Mouse (Mus musculus) midbrain, embryonic 11.5 days (tissue): ENCODE results near the gene Aurkaip1. TPM values are rescaled to one million over a fixed set of nuclear protein-coding genes. Genes with fewer than 3 reads are reported as not detected.

Experiments used
- microRNA-seq: library from miRNA; unstranded; fragments of <30 nt; microRNA quantifications from one replicate; pipeline ENCODE4, GENCODE M21; 2017
- polyA plus RNA-seq: library from polyadenylated mRNA; unstranded; fragments of >200 nt; fragmentation: Nextera tagmentation; extraction: Ambion mirVana; gene quantifications from 2 replicates; pipeline ENCODE4 v1.2.1, GENCODE M21; 2014

Gene Aurkaip1
- polyA plus RNA-seq, 1 experiment from 2014 or later: 128 TPM

Small RNA genes within 50 kb of the gene (microRNA-seq; reads per million reads assigned to microRNA genes)
- gene Gm27743: not detected

Other genes with a start within 250 kb of the Aurkaip1 start
- gene Slc35e2, start 229.9 kb upstream of the Aurkaip1 start, polyA plus RNA-seq: 18.0 and 18.1 TPM in 2 replicates
- 72.9 and 83.6 TPM in 2 replicates for gene Cdk11b, start 206.4 kb upstream of the Aurkaip1 start, polyA plus RNA-seq
- not detected in 2 replicates for gene Gm10563, start 185.9 kb upstream of the Aurkaip1 start, polyA plus RNA-seq
- 2.5 and 4.1 TPM in 2 replicates for gene Mmp23, start 177.9 kb upstream of the Aurkaip1 start, polyA plus RNA-seq
- 11.8 and 12.8 TPM in 2 replicates for gene Mib2, start 162.1 kb upstream of the Aurkaip1 start, polyA plus RNA-seq
- 1.3 and 1.5 TPM in 2 replicates for gene Fndc10, start 136.9 kb upstream of the Aurkaip1 start, polyA plus RNA-seq
- gene Ssu72, start 126.5 kb upstream of the Aurkaip1 start, polyA plus RNA-seq: 147 and 155 TPM in 2 replicates
- 0.69 and 0.96 TPM in 2 replicates for gene Tmem240, start 96.5 kb upstream of the Aurkaip1 start, polyA plus RNA-seq
- gene Atad3a, start 70.2 kb upstream of the Aurkaip1 start, polyA plus RNA-seq: 84.5 and 84.6 TPM in 2 replicates
- 9.1 and 9.9 TPM in 2 replicates for gene Vwa1, start 56.6 kb upstream of the Aurkaip1 start, polyA plus RNA-seq
- 0.14 and 0.21 TPM in 2 replicates for gene Tmem88b, start 45.4 kb upstream of the Aurkaip1 start, polyA plus RNA-seq
- gene Ankrd65, start 40.8 kb upstream of the Aurkaip1 start, polyA plus RNA-seq: not detected in 2 replicates
- 225 and 243 TPM in 2 replicates for gene Mrpl20, start 28.4 kb upstream of the Aurkaip1 start, polyA plus RNA-seq
- gene Ccnl2, start 18.8 kb upstream of the Aurkaip1 start, polyA plus RNA-seq: 146 and 157 TPM in 2 replicates
- 37.7 and 41.9 TPM in 2 replicates for gene Mxra8, start 8.4 kb downstream of the Aurkaip1 start, polyA plus RNA-seq
- 8.6 and 10.7 TPM in 2 replicates for gene Dvl1, start 16.1 kb downstream of the Aurkaip1 start, polyA plus RNA-seq
- gene Tas1r3, start 32.1 kb downstream of the Aurkaip1 start, polyA plus RNA-seq: 0.34 and 0.59 TPM in 2 replicates
- gene Cptp, start 38.2 kb downstream of the Aurkaip1 start, polyA plus RNA-seq: 24.7 and 24.8 TPM in 2 replicates
- 102 and 103 TPM in 2 replicates for gene Ints11, start 38.3 kb downstream of the Aurkaip1 start, polyA plus RNA-seq
- gene Pusl1, start 60.5 kb downstream of the Aurkaip1 start, polyA plus RNA-seq: 37.2 and 39.4 TPM in 2 replicates
- 25.6 and 27.5 TPM in 2 replicates for gene Acap3, start 60.5 kb downstream of the Aurkaip1 start, polyA plus RNA-seq
- gene Ube2j2, start 112.6 kb downstream of the Aurkaip1 start, polyA plus RNA-seq: 148 and 158 TPM in 2 replicates
- gene C1qtnf12, start 131.0 kb downstream of the Aurkaip1 start, polyA plus RNA-seq: 19.8 and 20.4 TPM in 2 replicates
- 17.2 and 18.8 TPM in 2 replicates for gene B3galt6, start 161.4 kb downstream of the Aurkaip1 start, polyA plus RNA-seq
- gene Sdf4, start 161.6 kb downstream of the Aurkaip1 start, polyA plus RNA-seq: 130 and 136 TPM in 2 replicates
- gene Tnfrsf4, start 182.6 kb downstream of the Aurkaip1 start, polyA plus RNA-seq: 0.41 and 1.1 TPM in 2 replicates
- 0.58 and 0.87 TPM in 2 replicates for gene Tnfrsf18, start 194.9 kb downstream of the Aurkaip1 start, polyA plus RNA-seq
- 0.15 TPM in 1 of 2 replicates, not detected in the other for gene Ttll10, start 228.1 kb downstream of the Aurkaip1 start, polyA plus RNA-seq